In the genomic region with DNA sequence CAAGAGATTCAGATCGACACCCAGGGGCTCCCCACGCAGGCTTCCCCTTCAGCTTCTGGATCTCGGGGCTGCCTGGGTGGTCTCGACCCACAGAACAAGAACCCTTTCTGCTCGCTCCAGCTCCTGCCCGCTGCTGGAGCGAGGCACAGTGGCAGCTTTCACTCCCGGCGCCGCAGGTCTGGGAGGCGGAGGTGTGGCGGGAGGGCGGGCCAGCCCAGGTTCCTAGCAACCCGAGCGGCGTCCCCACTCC, we compare ENCODE assay signal across 9 mouse cellular contexts. TPM values are rescaled to one million over a fixed set of nuclear protein-coding genes. Genes with fewer than 3 reads are reported as not detected.
DNase-seq lines count a peak whose midpoint lies in the region; ATAC-seq lines count a peak whose summit lies in the region.
"Had no signal": no experiment of that assay in that cellular context is flagged by ENCODE, and none has a peak within 500 bp of the region (broad histone marks: within the 10 kb centered on the region; RNA-seq: fewer than 3 reads in every experiment).

No protein-coding gene starts in this region.

- peaks cover 51% of the 10 kb centered on the region for H3K79me2 ChIP-seq in macrophage (ENCODE audit: inconsistent target)

- H3K27me3 ChIP-seq in hindbrain, embryonic 14.5 days (ENCODE audit: control insufficient read depth, insufficient read depth, low read length), result no peaks in the 10 kb centered on the region

- peak overlapping the region; percentile 92 for H3K27ac ChIP-seq in hindbrain, embryonic 14.5 days
- H3K27ac ChIP-seq in macrophage, result peak overlapping the region; percentile 12; the same call in 1 of the 2 replicates

- DNase-seq in embryo, embryonic 9.5 days (ENCODE audit: extremely low spot score), result peak; percentile 65
- DNase-seq in embryo, embryonic 10.5 days (ENCODE audit: low spot score), result no peak
- DNase-seq in thymus, postnatal 4 days, result peak; percentile 67
- no peak for DNase-seq in thymus, postnatal 14 days
- DNase-seq in hindbrain, embryonic 14.5 days (ENCODE audit: low spot score), result no peak
- DNase-seq in left cerebral cortex, postnatal 4 days, result no peak
- no peak for DNase-seq in yolk sac, embryonic 10.5 days (ENCODE audit: low spot score)

- peak overlapping the region; percentile 98 for H3K9ac ChIP-seq in hindbrain, embryonic 14.5 days

- WGBS in hindbrain, embryonic 14.5 days, result 1% methylated on average over 15 of the region's 16 CpGs
- 0% methylated on average over 13 of the region's 16 CpGs for WGBS in macrophage (ENCODE audit: missing documents)

- H3K4me2 ChIP-seq in hindbrain, embryonic 14.5 days (replicated peaks), result peak overlapping the region; percentile 95

- peak; percentile 56; the same call in 1 of the 2 replicates for ATAC-seq in hindbrain, embryonic 14.5 days (ENCODE audit: low FRiP score)

- no peaks in the 10 kb centered on the region for H3K36me3 ChIP-seq in hindbrain, embryonic 14.5 days (replicated peaks; ENCODE audit: control insufficient read depth, insufficient read depth)
- no peaks in the 10 kb centered on the region for H3K36me3 ChIP-seq in macrophage (ENCODE audit: inconsistent target)

- intact Hi-C loops in left cerebral cortex, postnatal 4 days (cut with DNase I), result no loop called here

- no peaks in the 10 kb centered on the region for H3K9me3 ChIP-seq in hindbrain, embryonic 14.5 days (ENCODE audit: control insufficient read depth, low read length)

- peak overlapping the region; percentile 90 for H3K4me3 ChIP-seq in hindbrain, embryonic 14.5 days (replicated peaks; ENCODE audit: low read length)
- H3K4me3 ChIP-seq in macrophage (ENCODE audit: inconsistent target), result peak overlapping the region; percentile 59

- H3K4me1 ChIP-seq in hindbrain, embryonic 14.5 days (replicated peaks; ENCODE audit: control insufficient read depth, insufficient read depth, low read length), result peaks cover 45% of the 10 kb centered on the region

RNA-seq across cellular contexts. Expression of a gene that starts 2.5 kb away (rescaled TPM):
- polyA plus RNA-seq in hindbrain, embryonic 14.5 days (2014; fragmentation: Nextera tagmentation; extraction: Ambion mirVana), result 12.6 and 12.8 TPM in 2 replicates
- 100 to 1,000 TPM in 10 of 26 experiments, 10 to 100 TPM in 16; 31.8 to 133 (median 88.5) TPM for total RNA-seq in macrophage (2018; cell fraction: chromatin; rRNA removed)
- total RNA-seq in macrophage (2018; cell fraction: cytosol; rRNA removed), result 10 to 100 TPM; 17.6 to 37.1 (median 28.2) TPM
- 10 to 100 TPM; 34.0 to 83.1 (median 56.1) TPM for total RNA-seq in macrophage (2018; cell fraction: nucleus; rRNA removed)
- polyA plus RNA-seq in macrophage (2018), result 14.2 to 22.1 TPM (median 14.3 TPM) in 3 replicates
- total RNA-seq in left cerebral cortex, postnatal 4 days (2021), result 10 to 100 TPM; 86.3 to 88.1 TPM

RNA-seq across cellular contexts. Expression of a gene that starts 42.9 kb away (rescaled TPM):
- polyA plus RNA-seq in hindbrain, embryonic 14.5 days (2014; fragmentation: Nextera tagmentation; extraction: Ambion mirVana), result 0.23 TPM in 1 of 2 replicates, not detected in the other
- not detected for total RNA-seq in macrophage (2018; cell fraction: chromatin; rRNA removed)
- not detected for total RNA-seq in macrophage (2018; cell fraction: cytosol; rRNA removed)
- total RNA-seq in macrophage (2018; cell fraction: nucleus; rRNA removed), result under 1 TPM in 1 of 26 experiments, not detected in 25; 0.50 TPM
- not detected in 3 replicates for polyA plus RNA-seq in macrophage (2018)
- not detected for total RNA-seq in left cerebral cortex, postnatal 4 days (2021)
- total RNA-seq: heart, postnatal 36 days had no signal

Comparison
In these comparisons a context has a peak if more than half of its experiments do, and no peak if none do; other contexts are left out.
1. DNase-seq: peak in embryo, embryonic 9.5 days (single experiment) and thymus, postnatal 4 days (single experiment); none in embryo, embryonic 10.5 days (single experiment), thymus, postnatal 14 days (single experiment), hindbrain, embryonic 14.5 days (single experiment), left cerebral cortex, postnatal 4 days (single experiment) and yolk sac, embryonic 10.5 days (single experiment).